Mouse (Mus musculus): ENCODE measurements around the gene Tmem144.

DNA sequence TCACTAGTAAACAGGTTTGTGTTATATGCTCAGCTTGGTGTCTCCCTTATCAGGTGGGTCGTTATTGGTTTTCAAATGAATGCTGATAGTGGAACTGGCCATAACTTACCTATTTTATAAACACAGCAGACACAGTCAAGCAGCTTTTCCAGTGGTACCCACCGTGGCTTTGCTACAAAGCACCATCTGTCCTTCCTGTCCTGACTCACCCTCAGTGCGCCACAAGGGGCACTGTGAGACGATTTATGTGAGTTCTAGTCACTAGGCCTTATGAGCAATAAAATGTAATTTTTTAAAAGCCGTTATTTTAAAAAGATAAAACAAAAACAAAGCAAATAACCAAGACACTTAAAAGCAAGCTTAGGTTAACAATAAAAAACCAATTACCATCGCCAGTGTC lies 13.8 kb downstream of the Tmem144 start:
- TF ChIP-seq EP300 (IDR thresholded peaks at IDR 0.05; ENCODE audit: low read depth): no peak
- peak; percentile 42 for TF ChIP-seq CTCF (IDR thresholded peaks at IDR 0.05; ENCODE audit: low read depth)
